Mouse (Mus musculus): ENCODE data around the gene Tbc1d25. TPM values are rescaled to one million over a fixed set of nuclear protein-coding genes. Genes with fewer than 3 reads are reported as not detected.

Gene Tbc1d25
- 16.1 TPM for total RNA-seq (2023)

DNA sequence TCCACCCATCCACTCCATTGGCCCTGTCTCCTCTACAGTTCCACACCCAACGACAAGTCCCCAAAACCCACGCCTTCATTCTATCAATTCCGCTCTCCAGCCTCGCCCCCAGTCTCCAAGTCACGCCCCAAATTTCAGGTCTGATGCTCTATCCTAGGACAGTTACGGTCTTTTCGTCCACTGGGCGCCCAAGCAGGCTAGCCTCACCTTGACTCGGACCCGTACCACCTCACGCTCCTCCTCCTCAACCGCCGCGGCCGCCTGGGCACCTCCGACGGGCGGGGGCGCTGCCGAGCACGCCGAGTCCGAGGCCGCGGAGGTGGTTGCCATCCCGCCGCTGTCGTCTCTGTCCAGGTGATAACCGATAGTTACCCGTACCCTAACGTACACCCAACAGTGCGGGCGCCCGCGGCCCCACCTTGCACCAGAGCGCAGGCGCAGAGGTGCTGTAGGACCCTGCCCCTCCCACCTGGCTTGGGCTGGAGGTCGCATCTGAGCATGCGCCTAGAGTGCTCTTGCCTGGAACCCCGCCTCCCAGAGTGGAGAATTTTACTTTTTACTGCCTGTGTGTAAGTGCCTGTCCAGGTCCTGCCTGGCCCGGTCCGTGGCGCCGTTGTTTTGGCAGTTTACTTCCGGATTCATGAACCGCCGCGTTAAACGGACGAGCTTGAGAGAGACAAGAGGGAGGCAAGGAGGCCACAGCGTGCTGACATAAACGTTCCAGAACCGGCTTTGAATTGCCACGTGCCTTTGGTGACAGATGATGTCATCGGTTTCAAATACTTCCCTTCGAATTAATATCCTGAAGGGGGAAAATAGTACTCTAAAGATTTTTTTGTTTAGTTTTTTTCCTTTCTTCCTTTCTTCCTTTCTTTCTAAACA lies at the start of gene Tbc1d25:
Gene Tbc1d25 (minus strand): TSS at position 678 of the 882 bp plus-strand sequence.

DNA sequence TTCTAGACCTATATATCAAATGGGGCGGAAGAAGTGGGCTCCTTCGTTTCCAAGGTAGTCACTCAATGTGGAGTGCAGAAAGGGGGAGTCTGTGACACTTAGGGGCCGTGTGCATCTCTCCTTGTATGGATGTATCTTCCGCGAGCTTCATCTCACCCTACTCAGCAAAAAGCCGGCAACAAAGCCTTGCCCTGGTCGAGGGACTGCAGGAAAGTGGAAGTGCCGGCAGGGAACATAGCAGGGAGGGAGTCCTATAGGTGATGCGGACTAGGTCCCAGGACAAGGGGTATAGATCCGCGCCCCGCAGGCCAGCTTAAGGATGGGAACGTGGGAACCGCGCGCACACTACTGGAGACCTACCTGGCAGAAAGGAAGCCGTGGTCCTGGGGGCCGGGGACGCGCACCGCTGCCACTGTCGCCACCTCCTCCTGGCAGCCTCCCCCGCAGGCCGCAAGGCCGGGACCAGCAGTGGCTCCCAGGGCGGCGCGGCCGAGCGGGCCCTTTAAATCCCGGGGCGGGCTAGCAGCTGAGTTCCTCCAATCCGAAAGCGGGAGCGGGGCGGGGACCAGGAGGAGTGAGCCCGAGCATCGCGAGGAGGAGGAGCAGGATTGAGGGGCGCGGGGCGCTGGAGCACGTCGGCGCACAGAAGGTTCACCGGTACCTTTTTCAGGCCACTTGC lies 30.2 kb upstream of the Tbc1d25 start, which contains the start of gene Porcn:
Gene Porcn (minus strand): TSS at position 511 of the 679 bp plus-strand sequence.

DNA sequence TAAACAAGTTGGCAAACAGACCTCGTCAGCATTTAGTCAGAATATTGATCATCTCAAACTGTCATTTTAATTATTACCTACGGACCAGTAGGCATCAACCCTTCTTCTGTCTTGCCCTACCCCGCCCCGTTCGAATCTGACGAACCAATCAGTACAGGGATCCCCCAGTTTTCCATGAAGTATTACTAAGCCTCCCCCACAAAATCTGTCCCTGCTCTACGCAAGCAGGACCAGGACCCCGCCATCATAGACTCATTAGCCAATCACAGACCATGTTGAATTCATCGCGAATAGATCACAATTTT lies 17.4 kb upstream of the Tbc1d25 start, which contains the start of gene Ebp:
Gene Ebp (minus strand): TSS at position 94 of the 305 bp plus-strand sequence.

DNA sequence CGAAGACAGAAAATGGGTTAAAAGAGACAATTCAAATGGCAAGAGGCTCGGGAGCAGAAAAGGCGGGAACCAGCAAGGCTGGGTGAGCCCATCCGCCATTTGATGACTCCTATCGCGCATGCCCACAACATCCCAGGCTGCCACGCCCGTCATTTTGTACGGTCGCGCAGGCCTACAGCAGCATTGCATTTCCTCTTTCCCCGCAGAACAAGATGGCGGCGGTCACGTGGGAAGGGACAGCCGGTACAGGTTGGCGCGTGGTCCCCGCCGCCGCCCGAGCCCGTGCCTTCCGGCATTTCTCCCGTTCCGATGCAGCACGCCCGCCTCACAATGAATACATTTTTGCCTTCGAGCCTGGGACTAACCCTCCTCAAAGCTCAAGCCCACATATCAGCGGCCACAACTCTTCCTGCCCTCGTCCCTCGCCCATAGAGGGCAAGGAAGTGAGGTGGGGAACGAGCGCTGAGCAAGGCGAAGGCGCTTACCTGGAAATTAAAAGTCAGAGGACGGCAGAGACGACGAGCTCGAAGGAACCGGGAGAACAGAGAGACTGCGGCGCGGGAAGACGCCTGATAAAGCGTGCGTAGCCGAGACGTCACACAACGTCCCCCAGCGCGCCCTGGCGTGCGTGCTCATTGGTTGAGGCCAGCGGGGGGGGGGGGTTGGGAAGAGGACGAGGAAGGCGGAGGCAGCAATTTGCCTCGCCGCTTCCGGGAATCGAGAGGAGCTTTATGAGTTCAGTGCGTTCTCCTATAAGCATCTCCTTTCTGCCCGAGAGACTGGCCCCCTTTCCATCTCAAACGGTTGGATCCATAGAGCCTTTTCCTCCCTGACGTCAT lies 30.6 kb downstream of the Tbc1d25 start, which contains the start of gene Rbm3:
Gene Rbm3 (minus strand): TSS at position 728 of the 839 bp plus-strand sequence.

DNA sequence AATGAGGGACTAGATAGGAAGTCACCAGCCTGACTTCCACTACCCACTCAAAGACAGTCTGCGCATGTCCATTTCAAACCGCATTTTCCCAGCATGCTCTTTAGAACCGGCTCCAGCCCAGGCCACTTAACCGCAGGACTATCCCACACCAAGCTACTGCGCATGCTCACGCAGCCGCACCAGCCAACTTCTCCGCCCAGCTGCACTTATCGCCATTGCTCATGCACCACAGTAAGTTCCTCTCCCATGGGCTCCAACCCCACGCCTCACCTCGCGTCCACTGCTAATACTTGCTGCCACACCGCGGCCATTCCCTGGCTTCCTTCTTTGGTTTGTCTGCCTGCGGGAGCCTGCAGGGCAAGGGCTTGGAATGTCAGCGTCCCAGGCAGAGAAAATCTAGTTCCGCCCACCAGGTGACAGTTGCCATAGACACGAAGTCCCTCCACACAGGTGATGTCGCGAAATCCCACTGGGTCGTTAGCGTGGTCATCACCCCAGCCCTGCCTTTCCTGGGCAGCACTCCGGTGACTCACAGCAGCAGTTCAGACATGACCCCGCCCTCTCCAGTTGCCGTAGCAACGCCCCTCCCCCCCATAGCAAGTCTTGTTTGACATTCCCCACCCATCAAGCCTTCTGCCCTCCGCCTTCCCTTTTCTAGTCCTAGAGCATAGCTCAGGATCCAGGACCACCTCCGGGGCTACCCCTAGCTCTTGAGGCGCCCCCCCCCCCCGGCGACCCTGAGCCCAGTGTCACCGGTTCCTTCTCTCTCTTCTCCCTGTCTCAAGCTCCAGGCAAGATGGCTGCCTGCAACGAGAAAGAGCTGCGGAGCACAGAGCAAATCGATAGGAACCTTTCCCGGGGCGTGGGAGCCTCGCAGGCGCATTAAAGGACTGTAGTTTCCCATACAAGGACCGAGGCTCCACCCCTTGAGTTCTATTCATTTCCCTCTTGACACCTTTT lies 43.7 kb downstream of the Tbc1d25 start, which contains the start of gene Wdr13:
Gene Wdr13 (minus strand): TSS at position 876 of the 960 bp plus-strand sequence.

Other genes with a start within 250 kb of the Tbc1d25 start
- not detected for gene Eras, start 247.6 kb downstream of the Tbc1d25 start, total RNA-seq (2023)
- gene Hdac6, start 228.3 kb downstream of the Tbc1d25 start, total RNA-seq (2023) = 11.2 TPM
- 0.61 TPM for gene Gata1, start 198.1 kb downstream of the Tbc1d25 start, total RNA-seq (2023)
- gene Glod5, start 157.7 kb downstream of the Tbc1d25 start, total RNA-seq (2023) = not detected
- gene Suv39h1, start 101.4 kb downstream of the Tbc1d25 start, total RNA-seq (2023) = 32.6 TPM
- 100 TPM for gene Was, start 85.7 kb downstream of the Tbc1d25 start, total RNA-seq (2023)
- gene Wdr13, start 43.3 kb downstream of the Tbc1d25 start, total RNA-seq (2023) = 44.8 TPM
- 531 TPM for gene Rbm3, start 30.3 kb downstream of the Tbc1d25 start, total RNA-seq (2023)
- 41.9 TPM for gene Ebp, start 17.3 kb upstream of the Tbc1d25 start, total RNA-seq (2023)
- not detected for gene Porcn, start 30.3 kb upstream of the Tbc1d25 start, total RNA-seq (2023)
- 14.0 TPM for gene Ftsj1, start 76.2 kb upstream of the Tbc1d25 start, total RNA-seq (2023)
- not detected for gene Slc38a5, start 95.0 kb upstream of the Tbc1d25 start, total RNA-seq (2023)
- gene Ssxb10, start 151.2 kb upstream of the Tbc1d25 start, total RNA-seq (2023) = not detected
- not detected for gene Ssxb9, start 190.8 kb upstream of the Tbc1d25 start, total RNA-seq (2023)
- not detected for gene Ssxb1, start 237.1 kb upstream of the Tbc1d25 start, total RNA-seq (2023)

All from CD8-positive naive resting alpha-beta T cell, adult 57 days (primary cell).